Mouse (Mus musculus): Measurements from ENCODE around the gene Gstm2. TPM values are rescaled to one million over a fixed set of nuclear protein-coding genes. Genes with fewer than 3 reads are reported as not detected.
"Not testable (repeated sequence)": the region's sequence is repeated elsewhere in the genome, so short reads cannot be mapped to it uniquely, and the experiment has no call there.

Gstm2 gene
- polyA plus RNA-seq, 1 experiment from 2014 or later: 68.2 TPM

GRCm38 (mm10) chr3:107996576-107996975, 10.3 kb upstream of the Gstm2 start:
- Histone ChIP-seq H3K27ac (replicated peaks in 1 of 2; ENCODE audit: control insufficient read depth in 1 of 2, insufficient read depth in 1 of 2, low read depth in 2 of 2, low read length in 2 of 2) (no peak overlapping the region), H3K4me2 (ENCODE audit: low read length) (no peak overlapping the region), H3K9me3 (ENCODE audit: control insufficient read depth, low read length) (no peaks in the 10 kb centered on the region), H3K36me3 (ENCODE audit: control insufficient read depth, insufficient read depth, low read length) (no peaks in the 10 kb centered on the region), H3K4me1 (ENCODE audit: control insufficient read depth in 2 of 2, insufficient read depth in 2 of 2, low read length in 2 of 2) (no peaks in the 10 kb centered on the region), H3K27me3 (ENCODE audit: control insufficient read depth, insufficient read depth, low read length) (no peaks in the 10 kb centered on the region), H3K4me3 (ENCODE audit: control insufficient read depth in 1 of 2, insufficient read depth in 1 of 2, low read depth in 1 of 2, low read length in 2 of 2) (no peak overlapping the region), H3K9ac (ENCODE audit: low read length) (no peak overlapping the region)
- no peak for ATAC-seq (ENCODE audit: insufficient number of reproducible peaks, insufficient read depth, low FRiP score, low read depth)
- 76% methylated on average over 4 of the region's 4 CpGs for WGBS

- 84% methylated on average over 2 of the region's 2 CpGs for WGBS
- ATAC-seq (ENCODE audit: insufficient number of reproducible peaks, insufficient read depth, low FRiP score, low read depth): not testable (repeated sequence)
Measured at GRCm38 (mm10) chr3:107995974-107996373, 9.7 kb upstream of the Gstm2 start.

GRCm38 (mm10) chr3:107985141-107985540, 1.1 kb downstream of the Gstm2 start:
- ATAC-seq (ENCODE audit: insufficient number of reproducible peaks, insufficient read depth, low FRiP score, low read depth); H3K9me3 ChIP-seq (ENCODE audit: control insufficient read depth, low read length); H3K4me3 ChIP-seq (ENCODE audit: control insufficient read depth in 1 of 2, insufficient read depth in 1 of 2, low read depth in 1 of 2, low read length in 2 of 2); H3K27ac ChIP-seq (replicated peaks in 1 of 2; ENCODE audit: control insufficient read depth in 1 of 2, insufficient read depth in 1 of 2, low read depth in 2 of 2, low read length in 2 of 2); H3K36me3 ChIP-seq (ENCODE audit: control insufficient read depth, insufficient read depth, low read length); H3K4me2 ChIP-seq (ENCODE audit: low read length); H3K4me1 ChIP-seq (ENCODE audit: control insufficient read depth in 2 of 2, insufficient read depth in 2 of 2, low read length in 2 of 2); H3K9ac ChIP-seq (ENCODE audit: low read length); H3K27me3 ChIP-seq (ENCODE audit: control insufficient read depth, insufficient read depth, low read length): not testable (repeated sequence)
- 95% methylated on average over 2 of the region's 2 CpGs for WGBS

More at GRCm38 (mm10) chr3:107995974-107996373, 9.7 kb upstream of the Gstm2 start:
- not testable (repeated sequence) for H3K9ac ChIP-seq (ENCODE audit: low read length); H3K4me1 ChIP-seq (ENCODE audit: control insufficient read depth in 2 of 2, insufficient read depth in 2 of 2, low read length in 2 of 2); H3K36me3 ChIP-seq (ENCODE audit: control insufficient read depth, insufficient read depth, low read length); H3K27me3 ChIP-seq (ENCODE audit: control insufficient read depth, insufficient read depth, low read length); H3K27ac ChIP-seq (replicated peaks in 1 of 2; ENCODE audit: control insufficient read depth in 1 of 2, insufficient read depth in 1 of 2, low read depth in 2 of 2, low read length in 2 of 2); H3K4me2 ChIP-seq (ENCODE audit: low read length); H3K9me3 ChIP-seq (ENCODE audit: control insufficient read depth, low read length); H3K4me3 ChIP-seq (ENCODE audit: control insufficient read depth in 1 of 2, insufficient read depth in 1 of 2, low read depth in 1 of 2, low read length in 2 of 2)

GRCm38 (mm10) chr3:107984471-107984870, 1.8 kb downstream of the Gstm2 start:
- Histone ChIP-seq H3K36me3 (ENCODE audit: control insufficient read depth, insufficient read depth, low read length) (no peaks in the 10 kb centered on the region), H3K4me3 (ENCODE audit: control insufficient read depth in 1 of 2, insufficient read depth in 1 of 2, low read depth in 1 of 2, low read length in 2 of 2) (no peak overlapping the region), H3K4me1 (ENCODE audit: control insufficient read depth in 2 of 2, insufficient read depth in 2 of 2, low read length in 2 of 2) (peaks cover 5 to 7% of the 10 kb centered on the region in 2 experiments), H3K27me3 (ENCODE audit: control insufficient read depth, insufficient read depth, low read length) (no peaks in the 10 kb centered on the region), H3K4me2 (ENCODE audit: low read length) (no peak overlapping the region), H3K27ac (replicated peaks in 1 of 2; ENCODE audit: control insufficient read depth in 1 of 2, insufficient read depth in 1 of 2, low read depth in 2 of 2, low read length in 2 of 2) (no peak overlapping the region), H3K9ac (ENCODE audit: low read length) (no peak overlapping the region), H3K9me3 (ENCODE audit: control insufficient read depth, low read length) (no peaks in the 10 kb centered on the region)
- WGBS: 75% methylated on average over 5 of the region's 5 CpGs
- no peak for ATAC-seq (ENCODE audit: insufficient number of reproducible peaks, insufficient read depth, low FRiP score, low read depth)

GRCm38 (mm10) chr3:107983771-107984170, 2.5 kb downstream of the Gstm2 start:
- no peak overlapping the region for H3K4me3 ChIP-seq (ENCODE audit: control insufficient read depth in 1 of 2, insufficient read depth in 1 of 2, low read depth in 1 of 2, low read length in 2 of 2)
- no peak overlapping the region for H3K9ac ChIP-seq (ENCODE audit: low read length)
- no peak overlapping the region for H3K27ac ChIP-seq (replicated peaks in 1 of 2; ENCODE audit: control insufficient read depth in 1 of 2, insufficient read depth in 1 of 2, low read depth in 2 of 2, low read length in 2 of 2)
- no peak for ATAC-seq (ENCODE audit: insufficient number of reproducible peaks, insufficient read depth, low FRiP score, low read depth)
- H3K9me3 ChIP-seq (ENCODE audit: control insufficient read depth, low read length): no peaks in the 10 kb centered on the region
- WGBS: 68% methylated on average over 3 of the region's 3 CpGs
- H3K36me3 ChIP-seq (ENCODE audit: control insufficient read depth, insufficient read depth, low read length): no peaks in the 10 kb centered on the region
- H3K4me2 ChIP-seq (ENCODE audit: low read length): no peak overlapping the region
- H3K4me1 ChIP-seq (ENCODE audit: control insufficient read depth in 2 of 2, insufficient read depth in 2 of 2, low read length in 2 of 2): peaks cover 5 to 7% of the 10 kb centered on the region in 2 experiments
- no peaks in the 10 kb centered on the region for H3K27me3 ChIP-seq (ENCODE audit: control insufficient read depth, insufficient read depth, low read length)

- no peak overlapping the region for H3K4me2 ChIP-seq (ENCODE audit: low read length)
- H3K27me3 ChIP-seq (ENCODE audit: control insufficient read depth, insufficient read depth, low read length): no peaks in the 10 kb centered on the region
- no peak overlapping the region for H3K27ac ChIP-seq (replicated peaks in 1 of 2; ENCODE audit: control insufficient read depth in 1 of 2, insufficient read depth in 1 of 2, low read depth in 2 of 2, low read length in 2 of 2)
- no peaks in the 10 kb centered on the region for H3K9me3 ChIP-seq (ENCODE audit: control insufficient read depth, low read length)
- H3K9ac ChIP-seq (ENCODE audit: low read length): no peak overlapping the region
- H3K4me1 ChIP-seq (ENCODE audit: control insufficient read depth in 2 of 2, insufficient read depth in 2 of 2, low read length in 2 of 2): peaks cover 5 to 7% of the 10 kb centered on the region in 2 experiments
- H3K36me3 ChIP-seq (ENCODE audit: control insufficient read depth, insufficient read depth, low read length): no peaks in the 10 kb centered on the region
- H3K4me3 ChIP-seq (ENCODE audit: control insufficient read depth in 1 of 2, insufficient read depth in 1 of 2, low read depth in 1 of 2, low read length in 2 of 2): no peak overlapping the region
- no peak for ATAC-seq (ENCODE audit: insufficient number of reproducible peaks, insufficient read depth, low FRiP score, low read depth)
- WGBS: 67% methylated on average over 6 of the region's 6 CpGs
Measured at GRCm38 (mm10) chr3:107982726-107983125, 3.5 kb downstream of the Gstm2 start.

GRCm38 (mm10) chr3:107981261-107981660, 5.0 kb downstream of the Gstm2 start:
- Histone ChIP-seq H3K4me2 (ENCODE audit: low read length) (no peak overlapping the region), H3K9ac (ENCODE audit: low read length) (no peak overlapping the region), H3K27ac (replicated peaks in 1 of 2; ENCODE audit: control insufficient read depth in 1 of 2, insufficient read depth in 1 of 2, low read depth in 2 of 2, low read length in 2 of 2) (no peak overlapping the region), H3K36me3 (ENCODE audit: control insufficient read depth, insufficient read depth, low read length) (no peaks in the 10 kb centered on the region), H3K9me3 (ENCODE audit: control insufficient read depth, low read length) (no peaks in the 10 kb centered on the region), H3K27me3 (ENCODE audit: control insufficient read depth, insufficient read depth, low read length) (no peaks in the 10 kb centered on the region), H3K4me3 (ENCODE audit: control insufficient read depth in 1 of 2, insufficient read depth in 1 of 2, low read depth in 1 of 2, low read length in 2 of 2) (no peak overlapping the region), H3K4me1 (ENCODE audit: control insufficient read depth in 2 of 2, insufficient read depth in 2 of 2, low read length in 2 of 2) (peaks cover 2 to 5% of the 10 kb centered on the region in 2 experiments)
- WGBS: 73% methylated on average over 3 of the region's 3 CpGs
- no peak for ATAC-seq (ENCODE audit: insufficient number of reproducible peaks, insufficient read depth, low FRiP score, low read depth)

- no peak overlapping the region for H3K9ac ChIP-seq (ENCODE audit: low read length)
- H3K4me2 ChIP-seq (ENCODE audit: low read length): no peak overlapping the region
- H3K27ac ChIP-seq (replicated peaks in 1 of 2; ENCODE audit: control insufficient read depth in 1 of 2, insufficient read depth in 1 of 2, low read depth in 2 of 2, low read length in 2 of 2): no peak overlapping the region
- H3K4me1 ChIP-seq (ENCODE audit: control insufficient read depth in 2 of 2, insufficient read depth in 2 of 2, low read length in 2 of 2): no peaks in the 10 kb centered on the region; a peak in 1 of 4 replicates
- ATAC-seq (ENCODE audit: insufficient number of reproducible peaks, insufficient read depth, low FRiP score, low read depth): no peak
- H3K9me3 ChIP-seq (ENCODE audit: control insufficient read depth, low read length): no peaks in the 10 kb centered on the region
- H3K36me3 ChIP-seq (ENCODE audit: control insufficient read depth, insufficient read depth, low read length): no peaks in the 10 kb centered on the region
- WGBS: 38% methylated on average over 3 of the region's 3 CpGs
- H3K27me3 ChIP-seq (ENCODE audit: control insufficient read depth, insufficient read depth, low read length): no peaks in the 10 kb centered on the region
- H3K4me3 ChIP-seq (ENCODE audit: control insufficient read depth in 1 of 2, insufficient read depth in 1 of 2, low read depth in 1 of 2, low read length in 2 of 2): no peak overlapping the region
Measured at GRCm38 (mm10) chr3:107977691-107978090, 8.6 kb downstream of the Gstm2 start.
